In genomic region chr6:66944190-66945003, GRCm38 (mm10) we compare ENCODE assay signal across 11 mouse cellular contexts. TPM values are rescaled to one million over a fixed set of nuclear protein-coding genes. Genes with fewer than 3 reads are reported as not detected.
DNase-seq lines count a peak whose midpoint lies in the region; ATAC-seq and TF ChIP-seq lines count a peak whose summit lies in the region.
"Had no signal": no experiment of that assay in that cellular context is flagged by ENCODE, and none has a peak within 500 bp of the region (broad histone marks: within the 10 kb centered on the region; RNA-seq: fewer than 3 reads in every experiment).

No protein-coding gene starts in this region.

- no peak overlapping the region for H3K27ac ChIP-seq in midbrain, embryonic 13.5 days
- H3K27ac ChIP-seq in midbrain, embryonic 14.5 days (replicated peaks; ENCODE audit: low read depth, low read length): no peak overlapping the region
- H3K27ac ChIP-seq: hindbrain, embryonic 12.5 days had no signal

- no peak for DNase-seq in midbrain, embryonic 14.5 days
- no peak for DNase-seq in adrenal gland, adult 2 months
- no peak for DNase-seq in layer of hippocampus, adult 18-20 months (ENCODE audit: low spot score in 2 of 2)
- DNase-seq in embryo, embryonic 9.5 days (ENCODE audit: extremely low spot score): no peak
- DNase-seq: kidney, postnatal 25 days had no signal

- H3K9me3 ChIP-seq in midbrain, embryonic 13.5 days: no peaks in the 10 kb centered on the region
- H3K9me3 ChIP-seq in midbrain, embryonic 14.5 days (ENCODE audit: control insufficient read depth, low read length): no peaks in the 10 kb centered on the region
- H3K9me3 ChIP-seq: hindbrain, embryonic 12.5 days had no signal

- H3ac ChIP-seq in myocyte (ENCODE audit: control insufficient read depth, insufficient read length): no peak overlapping the region

- H3K4me3 ChIP-seq in midbrain, embryonic 13.5 days (replicated peaks): no peak overlapping the region
- no peak overlapping the region for H3K4me3 ChIP-seq in midbrain, embryonic 14.5 days (replicated peaks; ENCODE audit: low read depth, low read length)
- H3K4me3 ChIP-seq in myocyte: no peak overlapping the region
- H3K4me3 ChIP-seq: hindbrain, embryonic 12.5 days had no signal

- H3K4me1 ChIP-seq in midbrain, embryonic 13.5 days (replicated peaks): peaks cover 16% of the 10 kb centered on the region
- peaks cover 3% of the 10 kb centered on the region; the same call in 1 of the 2 replicates for H3K4me1 ChIP-seq in midbrain, embryonic 14.5 days (ENCODE audit: control insufficient read depth, insufficient read depth, low read length)

- H3K9ac ChIP-seq in midbrain, embryonic 13.5 days (replicated peaks): no peak overlapping the region
- H3K9ac ChIP-seq in midbrain, embryonic 14.5 days (replicated peaks; ENCODE audit: low read length): no peak overlapping the region
- H3K9ac ChIP-seq: hindbrain, embryonic 12.5 days had no signal

- ATAC-seq in midbrain, embryonic 13.5 days: 0 out of 2 replicates have a peak, but pooled peaks have one; percentile 37
- ATAC-seq in midbrain, embryonic 14.5 days (ENCODE audit: low FRiP score, low TSS enrichment): no peak
- ATAC-seq in CD4-positive, CD25-positive, alpha-beta regulatory T cell, adult 4 months: peak; percentile 71
- peak; percentile 58 for ATAC-seq in common myeloid progenitor, adult 5-6 weeks (replicated peaks; ENCODE audit: low read depth, poor library complexity, severe bottlenecking)

- H3K4me2 ChIP-seq in midbrain, embryonic 13.5 days (replicated peaks): no peak overlapping the region
- H3K4me2 ChIP-seq in midbrain, embryonic 14.5 days (ENCODE audit: low read length): no peak overlapping the region
- peak overlapping the region; percentile 53 for H3K4me2 ChIP-seq in myocyte (ENCODE audit: low read depth)
- H3K4me2 ChIP-seq: heart, embryonic 11.5 days; hindbrain, embryonic 12.5 days had no signal

- H3K36me3 ChIP-seq in midbrain, embryonic 13.5 days: no peaks in the 10 kb centered on the region
- H3K36me3 ChIP-seq in midbrain, embryonic 14.5 days (ENCODE audit: control insufficient read depth, insufficient read depth, low read length): no peaks in the 10 kb centered on the region
- no peaks in the 10 kb centered on the region for H3K36me3 ChIP-seq in myocyte (ENCODE audit: control insufficient read depth, insufficient read depth)
- H3K36me3 ChIP-seq: hindbrain, embryonic 12.5 days had no signal

- 87% methylated on average over 12 of the region's 12 CpGs for WGBS in midbrain, embryonic 13.5 days
- WGBS in midbrain, embryonic 14.5 days: 87% methylated on average over 12 of the region's 12 CpGs

- no peaks in the 10 kb centered on the region for H3K27me3 ChIP-seq in midbrain, embryonic 13.5 days
- no peaks in the 10 kb centered on the region for H3K27me3 ChIP-seq in midbrain, embryonic 14.5 days (ENCODE audit: control insufficient read depth, insufficient read depth, low read length)
- H3K27me3 ChIP-seq in myocyte (ENCODE audit: control insufficient read depth, insufficient read depth, insufficient read length): no peaks in the 10 kb centered on the region
- H3K27me3 ChIP-seq: hindbrain, embryonic 12.5 days had no signal

- no peak for TF ChIP-seq POLR2A in myocyte (IDR thresholded peaks at IDR 0.05; ENCODE audit: insufficient read length, low read depth)

- no peaks in the 10 kb centered on the region for H3K79me2 ChIP-seq in myocyte (ENCODE audit: control insufficient read depth, insufficient read depth)

TF ChIP-seq in myocyte, 11 proteins besides CTCF, POLR2A, EP300 and RAD21:
- TF ChIP-seq USF1 (IDR thresholded peaks at IDR 0.05; ENCODE audit: low read depth): peak; percentile 2
- TF ChIP-seq MAX (IDR thresholded peaks at IDR 0.05; ENCODE audit: low read depth): no peak

RNA-seq across cellular contexts. Expression of gene Gng12, which starts 48.2 kb away (rescaled TPM):
- polyA plus RNA-seq in midbrain, embryonic 13.5 days (2015; fragmentation: Nextera tagmentation; extraction: Ambion mirVana): 18.8 and 21.9 TPM in 2 replicates
- polyA plus RNA-seq in midbrain, embryonic 14.5 days (2014; fragmentation: Nextera tagmentation; extraction: Ambion mirVana): 34.7 and 36.7 TPM in 2 replicates
- 10 to 100 TPM; 15.8 to 21.0 TPM for polyA plus RNA-seq in CD4-positive, CD25-positive, alpha-beta regulatory T cell, adult 4 months (2017; shearing (Covaris generic))
- total RNA-seq in common myeloid progenitor, adult 5-6 weeks (2017): 79.5 and 88.0 TPM in 2 replicates
- polyA plus RNA-seq in myocyte (2012; fragmentation: generic; extraction: Trizol): 37.8 TPM
- total RNA-seq in adrenal gland, adult 2 months (2021): 10 to 100 TPM; 62.0 to 88.4 TPM
- polyA plus RNA-seq in adrenal gland, adult 2 months (2012; rRNA removed): 5.8 and 7.6 TPM in 2 replicates
- 10 to 100 TPM; 67.2 to 69.9 TPM for total RNA-seq in layer of hippocampus, adult 18-20 months (2021)
